Mouse (Mus musculus) lung, adult 2 months (tissue): ENCODE data around the gene Nipsnap3b.

Experiments used
- CTCF ChIP-seq: fragments of 200-500 bp; IDR thresholded peaks from 2 replicates; pipeline ENCODE4 v1.5.1; 2011; ENCODE audit warnings: mild to moderate bottlenecking, low read length, control low read depth; ENCODE audit not compliant: insufficient read depth
- POLR2A ChIP-seq: fragments of 200-500 bp; IDR thresholded peaks from 2 replicates; pipeline ENCODE4 v1.6.1; 2011; ENCODE audit warnings: low read depth, mild to moderate bottlenecking, control low read depth, low read length, borderline replicate concordance; ENCODE audit errors: extremely low read depth

GRCm38 (mm10) chr4:53062301-53063008 lies 50.8 kb downstream of the Nipsnap3b start:
- no peak for TF ChIP-seq POLR2A
- no peak for TF ChIP-seq CTCF
